Mouse (Mus musculus) adrenal gland, postnatal 36 days (tissue): ENCODE data around the gene Mrps33. TPM values are rescaled to one million over a fixed set of nuclear protein-coding genes. Genes with fewer than 3 reads are reported as not detected.

ENCODE experiments used
- DNase-seq, 2 experiments: peaks; one replicate each; pipeline ENCODE4 v3.0.0; 2021; ENCODE audit warnings: mixed read lengths in 1 of 2
- total RNA-seq, 2 experiments: library from RNA; stranded (reverse); gene quantifications; 2 replicates each; pipeline ENCODE4 v1.2.3; 2021

The Mrps33 gene
- total RNA-seq, 2 experiments from 2014 or later: 71.1 to 84.6 TPM

GRCm38 (mm10) chr6:39780857-39781666 lies 29.7 kb downstream of the Mrps33 start:
- peak; percentile 6 to 33 for DNase-seq

GRCm38 (mm10) chr6:39778506-39778905 lies 32.3 kb downstream of the Mrps33 start:
- DNase-seq: no peak

- no peak for DNase-seq
These were observed 34.5 kb downstream of the Mrps33 start for GRCm38 (mm10) chr6:39776275-39776674.

GRCm38 (mm10) chr6:39775029-39775428 lies 35.8 kb downstream of the Mrps33 start:
- DNase-seq: no peak

- no peak for DNase-seq
These were observed 53.6 kb downstream of the Mrps33 start for GRCm38 (mm10) chr6:39757229-39757628.

Other genes starting within 250 kb of the Mrps33 start
- 10 to 100 TPM; 21.4 to 26.9 TPM for gene Adck2, start 237.1 kb downstream of the Mrps33 start, total RNA-seq
- 1 to 10 TPM in 1 of 2 experiments, not detected in 1; 1.1 TPM for gene Gm42420, start 225.2 kb downstream of the Mrps33 start, total RNA-seq
- gene Ndufb2, start 218.4 kb downstream of the Mrps33 start, total RNA-seq: 100 to 1,000 TPM; 225 to 242 TPM
- 10 to 100 TPM; 40.2 to 41.4 TPM for gene Braf, start 85.5 kb downstream of the Mrps33 start, total RNA-seq
- 10 to 100 TPM; 10.5 to 26.1 TPM for gene Tmem178b, start 62.3 kb upstream of the Mrps33 start, total RNA-seq